Mouse (Mus musculus) kidney, adult 2 months (tissue): ENCODE results near the gene Retreg3.

Source experiments
- CTCF ChIP-seq: fragments of 200-500 bp; conservative IDR thresholded peaks from 2 replicates; pipeline ENCODE4 v1.5.1; 2011; ENCODE audit warnings: low read depth, mild to moderate bottlenecking, control low read depth, low read length, moderate library complexity, mixed read lengths; ENCODE audit not compliant: insufficient read depth, insufficient read length
- POLR2A ChIP-seq: fragments of 200-500 bp; IDR thresholded peaks from one replicate; pipeline ENCODE4 v1.6.1; 2011; ENCODE audit warnings: low read depth, low read length, control low read depth

DNA sequence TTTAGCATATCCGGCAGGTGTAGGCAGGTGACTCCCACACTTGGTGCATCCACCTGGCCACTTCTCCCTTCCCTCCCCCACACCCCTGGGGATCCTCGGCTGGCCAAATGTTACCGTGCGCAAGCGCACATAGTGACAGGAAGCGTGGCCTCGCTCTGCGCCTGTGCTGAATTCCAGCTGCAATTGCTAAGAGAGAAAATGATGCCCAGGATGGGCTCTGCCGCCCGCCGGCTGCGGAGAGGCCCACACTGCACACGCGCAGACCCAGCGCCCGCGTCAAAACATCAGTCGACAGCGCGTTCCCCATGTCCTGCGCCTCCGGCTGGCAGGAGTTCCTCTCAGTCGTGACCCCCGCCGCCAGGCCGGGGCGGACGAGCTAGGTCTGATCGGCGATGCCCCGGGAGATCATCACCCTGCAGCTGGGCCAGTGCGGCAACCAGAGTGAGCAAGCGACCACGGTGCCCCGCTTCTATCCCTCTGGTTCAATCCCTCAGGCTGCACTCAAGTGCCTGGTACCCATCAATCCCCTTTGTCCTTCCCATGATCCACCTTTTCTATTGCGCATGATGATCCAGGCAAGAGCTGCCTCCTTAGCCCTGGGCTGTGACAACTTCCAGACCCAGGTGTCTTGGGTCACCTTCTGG, 36.2 kb upstream of the Retreg3 start, which contains the start of gene Tubg2:
- TF ChIP-seq POLR2A (no peak), CTCF (no peak)
